Mouse (Mus musculus) adrenal gland, postnatal 10 days (tissue): ENCODE measurements around the gene Mrpl10. TPM values are rescaled to one million over a fixed set of nuclear protein-coding genes. Genes with fewer than 3 reads are reported as not detected.

Experiments
- DNase-seq: peaks from one replicate; pipeline ENCODE4 v3.0.0; 2021; ENCODE audit warnings: mixed read lengths
- total RNA-seq, 2 experiments: library from RNA; stranded (reverse); gene quantifications; 2 replicates each; pipeline ENCODE4 v1.2.3; 2021

Mrpl10 gene
- total RNA-seq, 2 experiments from 2014 or later: 137 to 139 TPM

DNA sequence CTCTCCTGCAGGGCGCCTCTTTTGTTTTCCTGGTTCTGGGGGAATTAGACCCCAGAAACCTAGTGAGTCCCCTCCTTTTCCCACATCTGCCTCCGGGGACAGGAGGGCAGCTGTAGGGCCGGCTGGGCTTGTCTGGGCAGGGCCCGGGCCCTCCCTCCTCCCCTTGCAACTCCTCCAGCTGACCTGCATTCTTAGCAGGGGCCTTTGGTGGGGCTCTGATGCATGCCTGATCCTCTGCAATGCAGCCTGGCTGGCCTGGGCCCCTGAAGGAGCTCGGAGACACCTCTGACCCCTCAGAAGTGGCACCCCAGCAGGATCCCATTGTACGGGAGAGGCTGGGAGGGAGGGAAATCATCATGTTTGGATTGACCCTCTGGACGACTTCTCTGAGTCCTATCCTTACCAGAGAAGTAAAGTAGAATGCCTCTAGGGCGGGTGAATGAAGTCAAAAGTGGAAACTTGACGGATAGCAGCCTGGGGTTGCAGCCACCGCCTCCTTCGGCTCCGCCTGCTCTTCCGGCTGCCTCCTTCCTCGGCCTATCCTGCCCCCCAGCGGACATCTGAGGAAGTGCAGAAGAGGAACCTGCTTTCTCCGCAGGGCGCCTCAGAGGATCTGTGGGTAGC lies 15.5 kb upstream of the Mrpl10 start:
- DNase-seq: peak; percentile 92

DNA sequence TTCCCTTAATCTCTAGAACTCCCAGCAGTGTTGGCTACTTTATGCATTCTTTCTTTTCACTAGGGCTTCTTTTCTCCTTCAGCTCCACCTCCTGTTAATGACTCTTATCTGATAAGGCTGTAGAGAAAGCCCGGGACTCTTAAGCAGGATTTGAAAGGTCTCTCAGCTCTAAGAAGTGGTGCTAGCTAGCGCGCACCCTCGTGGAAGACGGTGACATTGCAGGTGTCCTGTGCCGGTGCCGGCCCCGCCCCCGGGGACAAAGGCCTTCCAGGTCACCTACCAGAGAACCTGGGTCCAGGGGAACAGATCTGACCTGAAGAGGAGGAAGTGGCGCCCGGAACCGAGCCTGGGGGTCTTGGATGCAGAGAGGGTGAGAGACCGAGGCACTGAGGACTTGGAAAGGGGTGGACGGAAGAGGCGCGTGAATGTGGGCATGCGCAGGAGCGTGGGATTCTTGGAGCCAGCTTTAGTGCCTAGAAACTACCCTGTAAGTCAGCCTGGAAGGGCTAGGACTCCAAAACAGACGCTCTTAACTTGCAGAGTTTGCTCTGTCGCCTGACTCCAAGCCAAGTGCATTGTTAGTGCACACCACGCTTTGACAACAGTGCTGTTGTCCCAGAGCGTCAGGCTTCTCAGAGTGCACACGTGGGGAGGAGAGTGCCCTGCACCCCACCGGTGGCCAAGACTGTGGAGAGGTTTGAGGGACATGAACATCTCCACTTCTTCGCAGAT lies 11.5 kb upstream of the Mrpl10 start, which contains the start of gene Scrn2:
Gene Scrn2, plus strand, starts transcription at position 253 of the 732 bp plus-strand sequence.
- DNase-seq: peak; percentile 91

DNA sequence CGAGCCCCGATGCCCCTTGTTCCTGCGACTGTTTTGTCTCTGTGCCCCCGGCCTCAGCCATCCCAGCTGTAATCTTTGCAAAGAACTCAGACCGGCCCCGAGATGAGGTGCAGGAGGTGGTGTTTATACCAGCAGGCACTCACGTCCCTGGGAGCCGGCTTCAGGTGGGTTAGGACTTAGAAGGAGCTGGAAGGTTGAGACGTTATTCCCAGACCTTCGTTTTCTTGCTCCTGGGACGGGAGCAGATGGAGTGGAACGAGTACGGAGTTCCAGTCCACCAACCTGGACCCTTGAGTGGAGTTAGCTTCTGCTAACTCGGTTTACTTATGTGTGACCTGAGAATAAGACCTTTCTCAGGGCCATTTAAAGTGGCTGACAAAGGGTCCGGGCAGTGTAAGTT lies 10.9 kb upstream of the Mrpl10 start:
- DNase-seq: no peak

- no peak for DNase-seq
Measured at GRCm38 (mm10) chr11:97031977-97032376, 9.4 kb upstream of the Mrpl10 start.

- no peak for DNase-seq
Measured at GRCm38 (mm10) chr11:97032499-97032898, 8.9 kb upstream of the Mrpl10 start.

- no peak for DNase-seq
Measured at GRCm38 (mm10) chr11:97033781-97034180, 7.6 kb upstream of the Mrpl10 start.

- DNase-seq: no peak
Measured at GRCm38 (mm10) chr11:97036141-97036540, 5.2 kb upstream of the Mrpl10 start.

GRCm38 (mm10) chr11:97038881-97039280 lies 2.5 kb upstream of the Mrpl10 start:
- peak; percentile 41 for DNase-seq

- no peak for DNase-seq
Measured at GRCm38 (mm10) chr11:97040301-97041021, 899 bp upstream of the Mrpl10 start.

DNA sequence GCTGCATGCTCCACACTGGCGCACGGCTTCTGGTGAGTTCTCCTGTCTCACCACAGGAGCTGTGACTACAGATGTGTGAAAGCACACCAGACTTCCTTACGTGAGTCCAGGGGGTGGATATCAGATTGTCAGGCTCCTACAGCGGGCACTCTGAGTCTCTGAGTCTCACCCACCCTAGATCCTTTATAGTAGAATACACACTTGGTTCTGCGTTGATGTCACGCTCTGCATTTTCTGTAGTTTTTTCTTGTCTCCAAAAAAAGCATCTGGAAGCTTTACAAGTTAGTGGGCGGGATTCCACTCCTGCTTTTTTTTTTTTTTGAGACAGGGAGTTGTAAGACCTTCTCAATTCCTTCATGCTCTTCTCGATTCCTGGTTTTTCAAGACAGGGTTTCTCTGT lies 3.5 kb downstream of the Mrpl10 start:
- DNase-seq: no peak

DNA sequence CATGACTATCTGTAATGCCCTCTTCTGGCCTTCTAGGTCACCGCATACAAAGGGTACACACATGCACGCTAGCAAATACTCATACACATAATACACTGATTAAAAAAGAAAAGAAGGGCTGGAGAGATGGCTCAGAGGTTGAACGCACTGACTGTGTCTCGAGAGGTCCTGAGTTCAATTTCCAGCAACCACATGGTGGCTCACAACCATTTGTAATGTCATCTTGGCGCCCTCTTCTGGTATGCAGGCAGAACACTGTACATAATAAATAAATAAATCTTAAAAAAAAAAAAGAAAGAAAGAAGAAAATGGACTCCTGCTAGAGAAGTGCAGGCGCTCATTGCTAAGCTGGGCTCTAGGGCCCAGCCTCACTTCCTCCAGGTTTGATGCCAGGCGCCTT lies 4.5 kb downstream of the Mrpl10 start:
- DNase-seq: no peak

DNA sequence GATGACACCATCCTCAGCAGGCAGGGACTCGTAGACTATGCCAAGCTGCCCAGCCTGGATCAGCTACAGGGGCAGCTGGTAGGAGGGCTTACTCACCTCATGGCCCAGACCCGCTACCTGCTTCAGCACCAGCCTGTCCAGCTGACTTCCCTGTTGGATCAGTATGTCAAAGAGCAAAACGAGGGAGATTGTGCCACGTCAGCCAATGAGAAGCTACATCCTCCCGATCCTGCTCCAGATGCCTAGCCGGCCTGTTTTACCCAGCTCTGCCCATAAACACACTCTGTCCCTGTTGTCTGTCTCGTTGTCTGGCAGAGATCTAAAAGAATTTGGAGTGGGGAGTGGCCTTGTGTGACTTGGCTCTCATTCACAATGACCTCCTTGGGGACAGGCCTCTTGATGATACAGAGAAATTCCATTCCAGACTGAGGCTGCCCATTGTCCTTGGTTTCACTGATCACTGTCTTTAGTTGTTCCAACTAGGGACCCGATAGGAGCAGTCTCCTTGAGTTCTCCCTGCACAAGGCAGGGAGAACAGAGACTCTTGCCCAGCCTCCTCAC lies 6.8 kb downstream of the Mrpl10 start:
- peak; percentile 72 for DNase-seq

DNA sequence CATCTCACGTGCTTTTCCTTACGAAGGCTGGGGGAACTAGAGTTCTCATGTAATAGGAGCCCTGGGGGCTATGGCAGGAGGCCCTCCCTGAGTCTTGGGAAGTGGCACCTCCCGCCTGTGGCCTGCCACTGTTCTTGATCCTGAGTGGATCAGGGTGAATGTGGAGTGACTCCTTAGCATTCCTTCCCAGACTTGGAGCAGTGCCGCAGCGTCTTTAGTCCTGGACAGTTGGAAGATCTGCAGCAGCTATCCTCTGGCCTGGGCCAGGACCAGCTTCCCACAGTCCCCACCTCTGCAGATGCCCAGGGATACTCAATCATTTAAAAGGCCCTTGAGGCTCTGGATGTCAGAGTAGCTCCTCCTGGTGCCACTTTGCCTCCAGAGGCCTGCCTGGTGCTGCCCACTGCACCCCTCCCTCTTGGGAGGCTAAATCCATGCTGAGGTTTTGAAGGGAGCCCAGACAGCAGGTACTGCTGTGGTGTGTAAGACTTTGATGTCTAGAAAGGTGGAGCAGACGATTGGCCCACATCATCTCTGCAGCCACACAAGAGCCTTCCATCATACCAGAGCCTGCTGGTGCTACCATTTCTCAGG lies 8.2 kb downstream of the Mrpl10 start:
- DNase-seq: no peak

- peak; percentile 85 for DNase-seq
Measured at GRCm38 (mm10) chr11:97050216-97050943, 9.0 kb downstream of the Mrpl10 start, which contains the start of gene Osbpl7. TSS of gene Osbpl7 (plus strand) at chr11:97050628.

DNA sequence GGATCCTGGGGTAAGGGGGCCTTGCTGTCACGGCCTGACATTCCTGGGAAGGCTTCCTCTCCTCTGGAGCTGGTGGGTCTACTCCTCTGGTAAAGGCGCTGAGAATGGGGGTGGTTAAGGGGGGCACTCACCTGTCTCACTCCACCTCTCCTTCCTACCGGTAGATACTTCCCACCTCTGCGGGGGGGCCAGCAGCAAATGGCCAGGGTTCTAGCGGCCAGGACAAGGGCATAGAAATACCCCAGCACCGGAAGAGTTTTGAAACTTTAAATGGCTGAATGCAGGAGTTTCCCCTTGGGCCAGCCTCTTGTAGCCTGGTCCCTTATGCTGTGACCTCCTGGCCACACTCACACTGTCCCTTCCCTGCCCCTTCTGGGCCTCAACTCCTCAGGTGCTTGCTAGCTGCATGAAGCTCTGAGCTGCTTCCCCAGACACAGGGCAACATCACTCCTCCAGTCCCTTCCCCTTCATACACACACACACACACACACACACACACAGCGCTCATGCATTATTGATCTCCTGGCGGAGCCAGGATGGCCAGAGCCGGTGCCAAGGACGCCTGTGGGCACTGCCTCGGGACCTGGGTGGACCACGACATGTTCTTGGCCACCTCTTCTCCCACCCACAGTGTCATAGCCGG lies 9.7 kb downstream of the Mrpl10 start:
- DNase-seq: peak; percentile 35

DNA sequence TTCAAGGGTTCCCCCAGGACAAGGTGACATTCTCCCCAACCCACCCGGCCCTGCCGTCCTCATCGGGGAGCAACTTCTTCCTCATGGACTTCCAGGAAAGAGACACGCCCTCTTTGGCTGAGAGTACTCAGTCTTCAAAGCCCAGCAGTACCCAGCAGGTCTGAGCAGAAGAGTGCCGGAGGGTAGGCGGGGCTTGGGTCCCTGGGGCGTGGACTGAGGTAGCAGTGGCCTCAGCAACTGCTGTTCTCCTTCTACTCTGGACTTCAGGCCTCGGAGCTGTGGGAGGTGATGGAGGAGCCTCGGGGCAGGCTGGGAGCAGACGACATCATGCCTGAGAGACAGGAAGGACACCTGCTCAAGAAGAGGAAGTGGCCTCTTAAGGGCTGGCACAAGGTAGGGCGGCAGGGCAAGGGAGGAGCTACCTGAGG lies 10.9 kb downstream of the Mrpl10 start:
- DNase-seq: peak; percentile 65

- no peak for DNase-seq
Measured at GRCm38 (mm10) chr11:97063274-97063920, 22.0 kb downstream of the Mrpl10 start.

- DNase-seq: no peak
Measured at GRCm38 (mm10) chr11:97063921-97064295, 22.5 kb downstream of the Mrpl10 start.

DNA sequence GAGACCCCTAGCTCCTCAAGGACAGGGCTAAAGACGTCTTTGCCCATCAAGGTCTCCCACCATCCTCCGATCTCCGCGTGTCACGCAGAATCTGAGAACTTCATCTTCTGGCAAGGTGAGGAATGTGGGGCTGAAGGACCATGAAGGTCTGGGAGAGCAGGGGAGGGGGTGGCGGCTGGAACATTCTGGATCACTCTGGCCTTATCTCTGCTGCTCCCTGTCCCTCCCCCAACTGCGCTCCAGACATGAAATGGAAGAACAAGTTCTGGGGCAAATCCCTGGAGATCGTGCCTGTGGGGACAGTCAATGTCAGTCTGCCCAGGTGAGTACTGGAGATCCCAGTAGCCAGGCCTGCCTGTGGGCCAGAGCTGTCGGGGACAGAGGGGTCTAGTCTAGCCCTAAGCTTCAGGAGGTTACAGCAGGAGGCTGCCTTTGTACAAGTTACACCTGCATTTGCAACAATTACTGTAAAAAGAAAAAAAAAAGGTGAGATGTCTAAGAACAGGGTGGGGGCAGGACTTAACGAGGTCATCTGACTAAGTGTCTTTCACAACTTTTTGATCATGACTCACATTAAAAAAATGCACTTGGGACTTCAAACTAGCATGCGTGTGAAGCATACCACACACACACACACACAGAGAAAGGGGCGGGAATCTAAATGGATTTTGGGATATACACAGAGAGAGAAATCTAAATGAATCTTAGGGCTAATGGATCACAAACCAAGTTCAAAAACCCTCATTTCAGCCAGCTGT lies 24.4 kb downstream of the Mrpl10 start:
- no peak for DNase-seq
